Mouse (Mus musculus) thymus, adult 18-20 months (tissue): Measurements from ENCODE around the gene Atf6.

Source experiments
- DNase-seq, 2 experiments: peaks; one replicate each; pipeline ENCODE4 v3.0.0; 2022; ENCODE audit warnings: mixed read lengths in 2 of 2

The Atf6 gene

GRCm38 (mm10) chr1:170867691-170868105, at the start of gene Atf6:
Gene Atf6 (minus strand): TSS chr1:170867771.
- peak; percentile 68 to 76 for DNase-seq

- DNase-seq = no peak
Observed at GRCm38 (mm10) chr1:170915657-170916056, 48.1 kb upstream of the Atf6 start.

- DNase-seq = no peak
Observed at GRCm38 (mm10) chr1:170912891-170913615, 45.5 kb upstream of the Atf6 start, which contains the start of gene Fcrlb. Gene Fcrlb (minus strand): TSS chr1:170912941.

DNA sequence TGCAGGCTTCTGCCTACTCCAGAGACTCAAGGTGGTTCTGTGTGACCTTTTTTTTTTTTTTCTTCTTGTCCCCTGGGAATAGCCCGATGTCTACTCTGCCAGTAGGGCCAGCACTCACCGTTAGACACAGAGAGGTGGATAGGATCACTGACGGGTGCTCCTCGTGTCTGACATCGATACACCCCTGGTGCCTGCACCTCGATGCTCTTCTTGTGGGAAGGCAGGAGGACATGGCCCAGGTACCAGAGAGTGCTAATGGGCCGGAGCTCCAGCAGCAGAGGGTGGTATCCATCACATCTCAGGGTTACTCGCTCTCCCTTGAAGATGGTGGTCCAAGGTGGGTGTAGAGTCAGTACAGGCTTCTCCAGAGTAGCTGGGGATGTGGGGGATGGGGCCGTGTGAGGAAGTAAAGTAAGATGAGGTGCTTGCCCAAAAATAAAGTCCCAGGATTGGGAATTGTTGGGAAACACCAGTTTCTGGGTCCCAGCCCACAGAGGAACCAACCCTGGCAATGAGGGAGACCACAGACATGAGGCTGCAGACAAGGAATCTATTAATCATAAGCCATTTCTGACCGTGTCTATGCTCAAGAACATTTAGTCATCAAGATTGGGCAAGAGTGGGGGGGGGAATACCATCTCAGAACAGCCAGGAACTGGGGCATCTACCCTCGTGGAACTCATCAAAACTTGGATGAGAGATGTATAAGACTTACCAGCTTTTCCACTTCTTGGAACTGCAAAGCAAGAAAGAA, 44.5 kb upstream of the Atf6 start:
- DNase-seq = no peak

- no peak for DNase-seq
Observed at GRCm38 (mm10) chr1:170908341-170908740, 40.8 kb upstream of the Atf6 start.

DNA sequence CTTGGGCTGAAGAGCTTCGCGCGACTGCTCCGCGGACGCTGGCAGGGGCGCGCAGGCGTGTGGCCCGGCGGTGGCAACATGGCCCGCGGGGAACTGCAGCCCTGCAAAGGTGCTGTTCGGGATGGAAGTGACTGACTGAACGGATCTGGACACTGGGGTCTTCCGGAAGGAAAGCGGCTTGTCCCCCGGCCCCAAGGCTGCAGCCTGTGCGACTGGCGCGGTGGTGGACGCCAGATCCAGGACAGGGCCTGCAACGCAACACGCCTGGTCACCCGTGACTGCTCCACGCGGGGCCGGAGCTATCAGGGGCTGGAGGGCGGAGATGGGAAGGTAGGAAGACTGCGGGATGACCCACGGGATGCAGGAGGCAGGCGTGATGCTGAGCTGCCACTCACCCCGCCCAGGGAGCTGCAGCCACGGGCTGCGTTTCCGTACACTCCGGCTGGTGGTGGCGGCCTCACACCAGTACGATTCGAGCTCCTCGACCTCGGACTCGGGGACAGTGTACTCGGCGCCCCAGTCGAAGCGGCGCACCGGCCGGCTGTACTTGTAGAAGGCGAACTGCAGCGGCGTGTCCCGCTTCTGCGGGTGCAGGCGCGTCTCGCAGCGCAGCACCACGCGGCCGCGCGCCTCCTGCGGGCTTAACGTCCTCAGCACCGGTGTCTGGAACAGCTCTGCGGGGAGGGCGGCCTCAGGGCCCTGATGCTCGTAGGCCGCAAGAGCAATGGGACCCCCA, 40.1 kb upstream of the Atf6 start:
- DNase-seq = no peak

- DNase-seq = no peak
Observed at GRCm38 (mm10) chr1:170907111-170907455, 39.5 kb upstream of the Atf6 start.

DNA sequence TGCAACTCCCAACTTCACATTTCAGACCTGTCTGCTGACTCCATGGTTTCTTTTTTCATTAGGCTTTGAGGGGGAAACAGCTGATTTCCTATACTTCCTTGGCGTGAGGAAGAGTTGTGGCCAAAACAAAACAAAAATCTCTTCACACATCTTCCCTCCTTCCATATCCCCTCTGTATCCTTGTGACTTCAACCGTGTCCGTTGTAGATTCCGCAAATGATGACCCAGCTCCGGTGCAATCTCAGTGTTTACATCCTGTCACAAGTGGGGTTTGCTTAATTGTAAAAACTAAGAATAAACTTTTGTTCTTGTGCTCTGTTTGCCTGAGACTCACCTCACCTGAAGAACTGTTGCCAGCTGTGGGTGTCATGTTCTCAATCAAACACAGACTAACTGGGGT, 35.9 kb upstream of the Atf6 start:
- DNase-seq = no peak

GRCm38 (mm10) chr1:170901536-170902238, 34.1 kb upstream of the Atf6 start:
- DNase-seq = peak; percentile 49 to 63

GRCm38 (mm10) chr1:170900799-170901467, 33.4 kb upstream of the Atf6 start:
- no peak for DNase-seq

DNA sequence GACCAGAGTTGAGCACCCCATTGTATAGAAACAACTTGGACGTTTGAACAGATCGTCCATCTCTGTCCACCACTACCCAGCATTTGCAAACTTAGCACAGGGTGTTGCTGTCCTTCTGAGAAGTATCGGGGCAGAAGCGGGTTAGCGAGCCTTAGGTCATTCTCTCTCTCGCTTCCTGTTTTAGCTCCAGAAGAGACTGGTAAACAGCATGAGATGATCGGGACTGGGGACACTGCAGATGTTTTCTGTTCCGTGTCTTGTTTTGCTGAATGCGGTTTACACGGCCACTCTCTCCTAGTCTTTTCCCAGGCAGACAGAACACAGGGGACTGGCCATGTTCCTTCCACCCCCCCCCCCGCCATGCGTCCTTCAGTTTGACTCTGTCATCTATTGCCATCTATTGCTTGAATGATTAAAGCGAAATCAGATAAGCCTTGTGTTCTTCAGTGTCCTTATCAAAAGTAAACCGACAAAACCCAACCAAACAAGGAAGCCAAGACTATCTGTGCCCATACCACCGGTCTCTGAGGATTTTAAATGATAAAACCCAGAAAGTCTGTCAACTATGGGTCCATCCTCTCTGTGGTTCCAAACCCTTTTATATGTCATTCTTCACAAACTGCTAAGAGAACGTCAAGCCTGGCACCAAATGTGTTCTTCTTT, 31.0 kb upstream of the Atf6 start:
- DNase-seq = no peak

- DNase-seq = no peak
Observed at GRCm38 (mm10) chr1:170896651-170897281, 29.2 kb upstream of the Atf6 start.

- DNase-seq = no peak
Observed at GRCm38 (mm10) chr1:170894603-170895602, 27.3 kb upstream of the Atf6 start.

DNA sequence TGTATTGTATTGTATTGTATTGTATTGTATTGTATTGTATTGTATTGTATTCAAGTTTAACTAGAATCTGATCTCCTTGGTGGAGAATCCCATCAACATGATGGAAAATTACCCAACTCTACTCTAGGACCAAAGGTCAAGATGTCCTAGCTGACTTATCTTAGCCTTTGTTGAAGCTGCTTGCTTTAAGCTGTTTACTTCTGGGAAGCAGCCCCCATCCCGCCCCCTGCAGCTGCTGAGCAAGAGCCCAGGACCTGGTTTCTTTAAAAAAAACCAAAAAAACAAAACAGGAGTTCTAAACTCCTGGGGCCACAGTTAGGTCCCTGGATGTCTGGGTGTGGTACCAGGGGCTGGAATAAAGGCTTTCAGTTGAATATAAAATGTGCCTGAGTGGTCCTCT, 24.7 kb upstream of the Atf6 start:
- DNase-seq = no peak

DNA sequence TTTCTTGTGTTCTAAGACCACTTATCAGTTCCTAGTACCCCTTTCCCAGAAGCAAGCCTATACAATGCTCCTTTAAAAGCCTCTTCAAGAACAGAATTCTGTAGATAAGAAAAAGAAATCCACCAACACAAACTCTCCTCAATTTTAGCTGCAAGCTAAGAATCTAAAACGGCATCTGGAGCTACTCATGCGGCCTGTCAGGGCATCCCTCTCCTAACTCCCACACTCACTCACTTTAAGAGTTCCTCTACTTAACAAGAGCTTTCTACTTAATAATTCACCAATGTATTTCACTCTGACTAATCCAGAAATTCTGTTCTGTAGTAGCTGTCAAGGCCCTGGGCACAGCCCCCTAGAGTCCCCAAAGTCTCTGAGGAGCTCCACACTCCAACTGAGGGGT, 24.1 kb upstream of the Atf6 start:
- no peak for DNase-seq

DNA sequence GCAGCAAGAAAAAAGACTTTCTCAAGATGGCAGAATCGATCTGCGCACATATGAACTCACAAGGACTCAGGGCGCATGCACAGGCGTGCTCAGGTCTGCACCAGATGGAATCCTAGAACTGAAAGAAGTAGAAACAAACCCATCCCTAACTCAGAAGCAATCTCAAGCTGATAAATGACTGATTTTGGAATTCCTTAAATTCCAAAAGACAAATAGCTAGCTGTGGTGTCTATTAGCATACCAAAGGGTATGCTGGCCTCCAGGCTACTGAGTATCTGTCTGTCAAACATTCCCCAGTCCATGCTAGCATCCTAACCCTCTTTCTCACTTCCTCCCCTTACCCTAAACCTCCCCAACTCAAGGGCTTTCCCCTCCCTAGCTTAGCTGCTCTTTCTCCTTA, 21.7 kb upstream of the Atf6 start:
- DNase-seq = no peak

- no peak for DNase-seq
Observed at GRCm38 (mm10) chr1:170886044-170886458, 18.5 kb upstream of the Atf6 start.

GRCm38 (mm10) chr1:170884978-170885561, 17.5 kb upstream of the Atf6 start, which contains the start of the genes Gm26620 and Dusp12:
Gene Gm26620 (plus strand): TSS chr1:170885065.
Gene Dusp12 (minus strand): TSS chr1:170885540.
- DNase-seq = peak; percentile 72

DNA sequence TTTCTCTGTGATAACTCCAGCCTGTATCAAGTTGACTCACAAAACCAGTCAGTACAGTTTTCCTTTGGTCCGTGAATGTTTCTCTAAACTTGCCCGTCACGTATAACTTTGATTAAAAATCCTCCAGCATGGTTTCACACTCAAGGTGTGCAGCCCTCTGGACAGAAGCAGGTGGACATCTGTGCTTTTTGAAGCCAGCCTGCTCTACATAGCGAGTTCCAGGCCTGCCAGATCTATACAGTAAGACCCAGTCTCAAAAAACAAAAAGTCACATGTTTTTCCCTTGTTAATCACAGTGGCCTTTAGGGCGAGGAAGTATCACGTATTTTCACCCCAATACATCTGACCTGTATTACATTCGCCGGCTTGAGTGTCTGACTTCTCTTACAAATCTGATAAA, 16.8 kb upstream of the Atf6 start:
- DNase-seq = no peak
